Mouse (Mus musculus) megakaryocyte, embryonic 14.5 days (primary cell): ENCODE measurements around the gene Gng4.

ENCODE experiments used
- FLI1 ChIP-seq: IDR thresholded peaks from 2 replicates; pipeline ENCODE4 v1.6.1; 2012; ENCODE audit warnings: low read length, inconsistent platforms, mixed read lengths
- GATA1 ChIP-seq: IDR thresholded peaks from 3 replicates; pipeline ENCODE4 v1.6.1; 2012; ENCODE audit warnings: mixed read lengths, low read length, inconsistent platforms, borderline replicate concordance

- no peak for TF ChIP-seq GATA1
- TF ChIP-seq FLI1: no peak
These were observed 73.3 kb downstream of the Gng4 start for GRCm38 (mm10) chr13:13857190-13857589.
